Mouse (Mus musculus) CH12.LX (cell line): ENCODE data around the gene Bri3. TPM values are rescaled to one million over a fixed set of nuclear protein-coding genes. Genes with fewer than 3 reads are reported as not detected.

Experiments
- DNase-seq: peaks from one replicate; pipeline ENCODE4 v3.0.0-alpha.2; 2013; ENCODE audit errors: extremely low read depth
- H3K27ac ChIP-seq: 2 replicates; pipeline ENCODE4 v1.5.1; 2012; ENCODE audit warnings: low read depth, mild to moderate bottlenecking, control low read depth, moderate library complexity; ENCODE audit not compliant: insufficient read depth
- H3K27me3 ChIP-seq: replicated peaks from 2 replicates; pipeline ENCODE3; 2012; ENCODE audit warnings: inconsistent platforms
- H3K36me3 ChIP-seq, 2 experiments: replicated peaks in 1 of 2; 2 replicates each; pipeline versions ENCODE3 to v1.6.1; 2012; ENCODE audit warnings: inconsistent platforms in 1 of 2, low read length in 1 of 2, mild to moderate bottlenecking in 1 of 2, mixed read lengths in 1 of 2, moderate library complexity in 1 of 2; ENCODE audit not compliant: control insufficient read depth in 1 of 2, insufficient read depth in 1 of 2
- H3K4me1 ChIP-seq, 2 experiments: 2 replicates each; pipeline ENCODE4 v1.6.1; 2012; ENCODE audit warnings: inconsistent platforms in 1 of 2, moderate library complexity in 1 of 2; ENCODE audit not compliant: insufficient read depth in 2 of 2, control insufficient read depth in 1 of 2
- H3K4me2 ChIP-seq: 2 replicates; pipeline ENCODE4 v1.6.1; 2012; ENCODE audit warnings: low read depth, mild to moderate bottlenecking, control low read depth; ENCODE audit not compliant: poor library complexity, insufficient read depth, severe bottlenecking
- H3K4me3 ChIP-seq, 3 experiments: fragments of 150-350 bp in 1 of 3; sonication (generic) in 1 of 3; replicated peaks in 1 of 3; 2 replicates each; pipeline versions ENCODE3 to v1.5.1; 2011 to 2012; ENCODE audit warnings: low read depth in 2 of 3, low read length in 2 of 3, mild to moderate bottlenecking in 2 of 3, moderate library complexity in 2 of 3, control low read depth in 1 of 3, improper control_type of control experiment in 1 of 3, inconsistent platforms in 1 of 3, mixed read lengths in 1 of 3; ENCODE audit not compliant: poor library complexity in 1 of 3
- H3K79me2 ChIP-seq: replicated peaks from 2 replicates; pipeline ENCODE4 v1.6.1; 2012; ENCODE audit warnings: mild to moderate bottlenecking, moderate library complexity; ENCODE audit not compliant: control insufficient read depth, poor library complexity, insufficient read depth, severe bottlenecking; ENCODE audit errors: extremely low read depth
- H3K9ac ChIP-seq: 2 replicates; pipeline ENCODE4 v1.6.1; 2012; ENCODE audit warnings: low read depth, mild to moderate bottlenecking, control low read depth, moderate library complexity; ENCODE audit not compliant: insufficient read depth
- H3K9me3 ChIP-seq: replicated peaks from 2 replicates; pipeline ENCODE3; 2012; ENCODE audit warnings: low read length, inconsistent platforms, mixed read lengths
- BHLHE40 ChIP-seq: IDR thresholded peaks from 2 replicates; pipeline ENCODE4 v1.6.1; 2011; ENCODE audit warnings: mild to moderate bottlenecking, low read depth, low read length, improper control_type of control experiment
- IRF4 ChIP-seq: IDR thresholded peaks from 2 replicates; pipeline ENCODE4 v1.6.1; 2014; ENCODE audit warnings: low read depth, mild to moderate bottlenecking, inconsistent platforms, low read length, improper control_type of control experiment
- JUND ChIP-seq: conservative IDR thresholded peaks from 2 replicates; pipeline ENCODE4 v1.6.1; 2011; ENCODE audit warnings: low read depth, low read length, improper control_type of control experiment
- MAZ ChIP-seq: IDR thresholded peaks from 2 replicates; pipeline ENCODE4 v1.6.1; 2012; ENCODE audit warnings: low read depth, mild to moderate bottlenecking, inconsistent platforms, low read length, improper control_type of control experiment, moderate library complexity
- MYC ChIP-seq: IDR thresholded peaks from 2 replicates; pipeline ENCODE4 v1.6.1; 2011; ENCODE audit warnings: low read depth, mild to moderate bottlenecking, improper control_type of control experiment, low read length
- PAX5 ChIP-seq: IDR thresholded peaks from 2 replicates; pipeline ENCODE4 v1.6.1; 2012; ENCODE audit warnings: low read length, inconsistent platforms, mixed read lengths
- POLR2A ChIP-seq: IDR thresholded peaks from 2 replicates; pipeline ENCODE4 v1.6.1; 2011; ENCODE audit warnings: low read depth, mild to moderate bottlenecking, improper control_type of control experiment, low read length
- RAD21 ChIP-seq: IDR thresholded peaks from 2 replicates; pipeline ENCODE4 v1.6.1; 2011; ENCODE audit warnings: low read depth, mild to moderate bottlenecking, low read length, improper control_type of control experiment, moderate library complexity
- RCOR1 ChIP-seq: conservative IDR thresholded peaks from 2 replicates; pipeline ENCODE4 v1.6.1; 2012; ENCODE audit warnings: low read depth, mild to moderate bottlenecking, inconsistent platforms, low read length, improper control_type of control experiment
- SIN3A ChIP-seq: IDR thresholded peaks from 2 replicates; pipeline ENCODE4 v1.6.1; 2012; ENCODE audit warnings: low read length, improper control_type of control experiment, inconsistent platforms
- SMC3 ChIP-seq: IDR thresholded peaks from 2 replicates; pipeline ENCODE4 v1.6.1; 2011; ENCODE audit warnings: low read depth, low read length, improper control_type of control experiment
- TBP ChIP-seq: conservative IDR thresholded peaks from 2 replicates; pipeline ENCODE4 v1.6.1; 2011; ENCODE audit warnings: low read depth, low read length, improper control_type of control experiment
- USF2 ChIP-seq: conservative IDR thresholded peaks from 2 replicates; pipeline ENCODE4 v1.6.1; 2011; ENCODE audit warnings: low read depth, low read length, improper control_type of control experiment
- ZMIZ1 ChIP-seq: IDR thresholded peaks from 2 replicates; pipeline ENCODE4 v1.6.1; 2012; ENCODE audit warnings: low read depth, mild to moderate bottlenecking, inconsistent platforms, low read length, improper control_type of control experiment
- ZNF384 ChIP-seq: IDR thresholded peaks from 2 replicates; pipeline ENCODE4 v1.6.1; 2012; ENCODE audit warnings: low read depth, low read length, improper control_type of control experiment, inconsistent platforms
- dilution Hi-C: fragments of 300-500 bp; cut with MboI; formaldehyde crosslinking; loops from 2 replicates; pipeline ENCODE4 v1.14.3; 2020; ENCODE audit warnings: low sequenced_read_pairs; ENCODE audit not compliant: extremely low pct_unique_long_range_greater_than_20kb, extremely low pct_ligation_motif_present
- in situ Hi-C: fragments of 300-500 bp; cut with MboI; formaldehyde crosslinking; loops from 3 replicates; pipeline ENCODE4 v1.14.3; 2019; ENCODE audit warnings: low sequenced_read_pairs, low pct_ligation_motif_present, low pct_unique_long_range_greater_than_20kb, mixed read lengths
- polyA plus RNA-seq: library from polyadenylated mRNA; unstranded; fragments of >175 nt; gene quantifications from 2 replicates; pipeline ENCODE4 v1.2.1, GENCODE M21; 2012; ENCODE audit warnings: low read depth; ENCODE audit not compliant: insufficient read length
- total RNA-seq, 2 experiments: library from RNA; depleted of rRNA; stranded (reverse); fragments of 300-350 nt in 1 of 2; fragments of >200 nt in 1 of 2; gene quantifications; 2 replicates each; pipeline ENCODE4 v1.2.3; 2012 to 2014

The Bri3 gene
- total and polyA plus RNA-seq, 3 experiments = 9.3 to 41.7 (median 20.3) TPM

DNA sequence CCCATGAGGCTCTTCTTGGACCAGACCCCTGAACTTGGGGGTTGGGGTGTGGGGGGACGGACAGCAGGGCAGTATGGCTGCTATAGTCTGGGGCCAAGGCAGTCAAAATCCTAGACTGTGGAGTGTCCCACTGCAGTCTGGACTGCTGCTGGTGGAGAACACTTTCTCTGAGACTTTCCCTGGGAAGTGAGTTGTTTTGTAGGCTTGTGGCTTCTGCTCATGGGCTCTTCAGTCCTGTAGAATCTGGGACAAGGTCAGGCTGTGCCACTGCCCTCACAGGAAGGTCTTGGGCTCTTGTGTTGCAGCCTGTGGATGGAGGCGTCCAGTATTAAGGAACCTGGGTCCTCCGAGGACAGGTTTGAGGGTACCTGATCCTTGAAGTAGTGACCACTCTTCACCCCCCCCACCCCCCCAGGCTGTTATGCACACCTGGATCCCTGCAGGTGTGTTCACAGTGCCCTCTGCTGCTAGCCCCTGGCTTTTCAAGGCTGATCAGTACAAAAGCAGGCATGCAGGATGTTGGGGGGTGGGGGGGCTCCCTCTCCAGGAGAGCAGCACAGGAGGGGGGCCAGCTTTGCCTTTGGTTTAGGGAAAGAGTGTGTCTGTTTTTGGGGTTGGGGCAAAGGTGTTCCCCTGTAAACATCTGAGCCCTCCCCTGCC lies 13.3 kb downstream of the Bri3 start:
- Histone ChIP-seq H3K9me3 (no peaks in the 10 kb centered on the region), H3K9ac (no peak overlapping the region), H3K4me1 (peaks cover 4 to 67% of the 10 kb centered on the region in 2 experiments), H3K36me3 (peaks cover 0 to 57% of the 10 kb centered on the region in 2 experiments), H3K79me2 (no peaks in the 10 kb centered on the region), H3K4me2 (no peak overlapping the region), H3K27ac (no peak overlapping the region), H3K4me3 (no peak overlapping the region), H3K27me3 (no peaks in the 10 kb centered on the region)
- in situ Hi-C loops = no loop called here
- dilution Hi-C loops = no loop called here
- TF ChIP-seq POLR2A = no peak
- TF ChIP-seq BHLHE40 = no peak
- TF ChIP-seq PAX5 = no peak
- TF ChIP-seq RCOR1 = no peak
- no peak for TF ChIP-seq MAZ
- no peak for TF ChIP-seq IRF4
- TF ChIP-seq JUND = no peak
- TF ChIP-seq MYC = no peak
- DNase-seq = no peak

DNA sequence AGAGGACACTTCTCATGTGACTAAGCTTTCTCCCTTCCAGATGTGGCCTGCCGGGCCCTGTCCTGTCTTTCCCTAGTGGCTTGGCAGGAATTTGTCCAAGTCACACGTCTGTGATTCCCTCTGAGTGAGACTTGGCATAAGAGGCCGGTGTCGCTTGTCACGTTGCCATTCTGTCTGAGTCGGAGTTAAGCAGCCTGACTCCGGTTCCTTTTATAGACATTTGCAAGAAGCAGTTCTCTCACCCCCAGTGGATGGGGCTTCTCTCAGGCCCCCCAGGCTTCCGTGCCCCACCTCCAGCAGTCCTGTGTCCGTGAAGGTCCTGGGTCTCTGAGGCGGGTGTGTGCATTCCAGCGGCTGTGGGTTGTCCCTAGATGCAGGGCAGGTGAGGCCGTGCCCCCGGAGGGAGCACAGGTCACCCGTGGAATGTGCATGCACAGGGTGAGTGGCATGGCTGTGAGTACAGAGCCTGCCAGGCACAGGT lies 13.9 kb downstream of the Bri3 start:
- H3K79me2 ChIP-seq = no peaks in the 10 kb centered on the region
- no peak overlapping the region for H3K4me2 ChIP-seq
- H3K27me3 ChIP-seq = no peaks in the 10 kb centered on the region
- H3K4me3 ChIP-seq = no peak overlapping the region
- peaks cover 3 to 67% of the 10 kb centered on the region in 2 experiments for H3K4me1 ChIP-seq
- H3K27ac ChIP-seq = no peak overlapping the region
- DNase-seq = no peak
- H3K9me3 ChIP-seq = no peaks in the 10 kb centered on the region
- no peak overlapping the region for H3K9ac ChIP-seq
- TF ChIP-seq SMC3 (no peak), SIN3A (no peak), USF2 (no peak), POLR2A (no peak), TBP (no peak), IRF4 (no peak), ZNF384 (no peak), ZMIZ1 (no peak), RAD21 (no peak)
- dilution Hi-C loops (no loop called here), in situ Hi-C loops (no loop called here)
- H3K36me3 ChIP-seq = peaks cover 0 to 61% of the 10 kb centered on the region in 2 experiments
